Mouse (Mus musculus) ES-Bruce4 (cell line): ENCODE data around the gene Cmc2. TPM values are rescaled to one million over a fixed set of nuclear protein-coding genes. Genes with fewer than 3 reads are reported as not detected.

ENCODE experiments used
- H3K27ac ChIP-seq: 2 replicates; pipeline ENCODE4 v1.5.1; 2012; ENCODE audit warnings: low read length, inconsistent platforms; ENCODE audit not compliant: insufficient read depth
- H3K27me3 ChIP-seq: 2 replicates; pipeline ENCODE4 v1.6.1; 2012; ENCODE audit warnings: mild to moderate bottlenecking, low read length, inconsistent platforms; ENCODE audit not compliant: control insufficient read depth, poor library complexity, insufficient read depth, severe bottlenecking
- H3K36me3 ChIP-seq: 2 replicates; pipeline ENCODE4 v1.6.1; 2012; ENCODE audit warnings: inconsistent platforms, mild to moderate bottlenecking, low read length, moderate library complexity; ENCODE audit not compliant: control insufficient read depth, poor library complexity, insufficient read depth, severe bottlenecking
- H3K4me1 ChIP-seq: one replicate; pipeline ENCODE4 v1.8.1; 2011; ENCODE audit warnings: low read length; ENCODE audit not compliant: control insufficient read depth, insufficient read depth
- H3K4me3 ChIP-seq: 2 replicates; pipeline ENCODE4 v1.5.1; 2011; ENCODE audit warnings: low read depth, mild to moderate bottlenecking, low read length
- H3K9ac ChIP-seq: 2 replicates; pipeline ENCODE4 v1.6.1; 2012; ENCODE audit warnings: low read depth, mild to moderate bottlenecking, inconsistent platforms; ENCODE audit not compliant: poor library complexity, severe bottlenecking
- H3K9me3 ChIP-seq: replicated peaks from 2 replicates; pipeline ENCODE4 v1.6.1; 2012; ENCODE audit warnings: mild to moderate bottlenecking, low read length, inconsistent platforms; ENCODE audit not compliant: control insufficient read depth, poor library complexity, insufficient read depth, severe bottlenecking
- CTCF ChIP-seq: IDR thresholded peaks from one replicate; pipeline ENCODE4 v1.8.1; 2011; ENCODE audit warnings: low read depth, low read length
- EP300 ChIP-seq: IDR thresholded peaks from 2 replicates; pipeline ENCODE4 v1.6.1; 2011; ENCODE audit warnings: low read depth, low read length; ENCODE audit not compliant: insufficient read depth
- POLR2A ChIP-seq: IDR thresholded peaks from one replicate; pipeline ENCODE4 v1.8.1; 2011; ENCODE audit warnings: low read length; ENCODE audit not compliant: insufficient read depth
- polyA plus RNA-seq: library from polyadenylated mRNA; stranded (reverse); fragments of >200 nt; gene quantifications from 2 replicates; pipeline ENCODE4 v1.2.4, GENCODE M21; 2011; ENCODE audit warnings: low read depth; ENCODE audit not compliant: missing spikeins, insufficient read depth, insufficient read length

The Cmc2 gene
- polyA plus RNA-seq, 1 experiment, result 23.0 TPM

GRCm38 (mm10) chr8:116943555-116944384, 22.5 kb upstream of the Cmc2 start:
- peak overlapping the region; percentile 97 for H3K4me3 ChIP-seq
- no peaks in the 10 kb centered on the region for H3K9me3 ChIP-seq
- H3K36me3 ChIP-seq, result no peaks in the 10 kb centered on the region
- H3K9ac ChIP-seq, result peak overlapping the region; percentile 95
- no peaks in the 10 kb centered on the region for H3K27me3 ChIP-seq
- no peak for TF ChIP-seq CTCF
- no peak for TF ChIP-seq POLR2A
- no peak for TF ChIP-seq EP300
- H3K27ac ChIP-seq, result no peak overlapping the region
- H3K4me1 ChIP-seq, result peaks cover 3% of the 10 kb centered on the region

GRCm38 (mm10) chr8:116943161-116943554, 21.9 kb upstream of the Cmc2 start, which contains the start of gene Atmin:
TSS of gene Atmin (plus strand) at chr8:116943393.
- peaks cover 3% of the 10 kb centered on the region for H3K4me1 ChIP-seq
- H3K9ac ChIP-seq, result peak within 1 kb of the TSS; percentile 95
- TF ChIP-seq EP300 (no peak), CTCF (peak; percentile 53), POLR2A (no peak)
- H3K27me3 ChIP-seq, result no peaks in the 10 kb centered on the region
- H3K36me3 ChIP-seq, result peaks cover 5% of the 10 kb centered on the region
- peak within 1 kb of the TSS; percentile 97 for H3K4me3 ChIP-seq
- H3K9me3 ChIP-seq, result no peaks in the 10 kb centered on the region
- H3K27ac ChIP-seq, result no peak within 1 kb of the TSS

- H3K27ac ChIP-seq, result no peak overlapping the region
- no peaks in the 10 kb centered on the region for H3K9me3 ChIP-seq
- peaks cover 12% of the 10 kb centered on the region for H3K36me3 ChIP-seq
- H3K4me3 ChIP-seq, result no peak overlapping the region
- H3K27me3 ChIP-seq, result no peaks in the 10 kb centered on the region
- H3K4me1 ChIP-seq, result peaks cover under 1% of the 10 kb centered on the region
- no peak overlapping the region for H3K9ac ChIP-seq
- TF ChIP-seq POLR2A (no peak), EP300 (no peak), CTCF (no peak)
Observed at GRCm38 (mm10) chr8:116942284-116943058, 21.2 kb upstream of the Cmc2 start.

- Histone ChIP-seq H3K27ac (peak overlapping the region; percentile 46), H3K27me3 (no peaks in the 10 kb centered on the region), H3K9me3 (no peaks in the 10 kb centered on the region), H3K36me3 (peaks cover 57% of the 10 kb centered on the region), H3K9ac (no peak overlapping the region), H3K4me3 (no peak overlapping the region), H3K4me1 (peaks cover 3% of the 10 kb centered on the region)
- TF ChIP-seq EP300 (no peak), CTCF (no peak), POLR2A (no peak)
Observed at GRCm38 (mm10) chr8:116935506-116935905, 14.3 kb upstream of the Cmc2 start.

GRCm38 (mm10) chr8:116934976-116935375, 13.7 kb upstream of the Cmc2 start:
- Histone ChIP-seq H3K9me3 (no peaks in the 10 kb centered on the region), H3K9ac (no peak overlapping the region), H3K27me3 (no peaks in the 10 kb centered on the region), H3K27ac (peak overlapping the region; percentile 46), H3K4me1 (peaks cover 3% of the 10 kb centered on the region), H3K4me3 (0 out of 2 replicates have a peak overlapping the region, but pooled peaks have one; percentile 13), H3K36me3 (peaks cover 57% of the 10 kb centered on the region)
- TF ChIP-seq CTCF, result no peak
- no peak for TF ChIP-seq POLR2A
- TF ChIP-seq EP300, result no peak
